Mouse (Mus musculus): ENCODE data around the gene U2af1l4. TPM values are rescaled to one million over a fixed set of nuclear protein-coding genes. Genes with fewer than 3 reads are reported as not detected.

U2af1l4 gene
- polyA plus RNA-seq, 1 experiment from 2014 or later, result 85.4 TPM

DNA sequence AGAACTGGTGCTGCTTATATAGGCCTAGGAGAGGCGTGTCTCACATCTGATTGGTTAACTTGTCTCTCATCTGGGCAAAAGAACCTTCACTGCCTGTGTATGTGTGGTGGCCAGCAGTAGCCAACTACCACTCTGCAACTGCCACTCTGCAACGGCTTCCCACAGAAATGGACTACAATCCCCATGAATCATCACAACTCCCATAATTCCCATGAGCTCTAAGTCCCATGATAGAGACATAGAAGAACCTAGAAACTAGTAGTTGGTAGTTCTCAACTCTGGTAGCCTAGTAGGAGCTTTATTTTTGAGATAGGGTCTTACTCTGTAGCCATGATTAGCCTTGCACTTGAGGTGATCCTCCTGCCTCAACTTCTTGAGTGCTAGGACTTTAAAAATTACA lies 13.2 kb upstream of the U2af1l4 start:
- WGBS, result 83% methylated on average over 2 of the region's 2 CpGs
- no peak for ATAC-seq (ENCODE audit: low read depth)

DNA sequence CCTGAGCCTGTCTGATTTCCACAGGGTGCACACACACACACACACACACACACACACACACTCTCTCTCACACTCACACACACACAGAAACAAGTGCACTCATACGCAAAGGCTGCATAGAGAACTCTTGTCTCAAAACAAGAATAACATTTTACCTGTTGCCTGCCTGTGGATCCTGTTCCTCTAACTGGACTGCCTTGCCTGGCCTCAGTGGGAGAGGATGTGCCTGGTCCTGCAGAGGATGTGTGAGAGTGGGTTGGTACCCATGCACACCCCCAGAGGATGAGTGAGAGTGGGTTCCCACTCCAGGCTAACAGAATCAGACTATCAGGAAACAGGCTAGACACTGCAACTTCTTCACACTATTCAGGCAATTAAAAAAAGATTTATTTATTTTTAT lies 12.5 kb upstream of the U2af1l4 start:
- Histone ChIP-seq H3K27ac (replicated peaks; ENCODE audit: low read depth, low read length) (no peak overlapping the region), H3K4me2 (ENCODE audit: low read depth, low read length) (no peak overlapping the region), H3K9me3 (ENCODE audit: control insufficient read depth, low read length) (no peaks in the 10 kb centered on the region), H3K36me3 (ENCODE audit: control insufficient read depth, insufficient read depth, low read length) (peaks cover 45% of the 10 kb centered on the region), H3K4me3 (ENCODE audit: low read depth, low read length) (no peak overlapping the region), H3K9ac (ENCODE audit: low read depth, low read length) (no peak overlapping the region), H3K27me3 (replicated peaks; ENCODE audit: control insufficient read depth, insufficient read depth, low read length) (no peaks in the 10 kb centered on the region), H3K4me1 (ENCODE audit: control insufficient read depth, insufficient read depth, low read length) (peaks cover 11% of the 10 kb centered on the region)
- 100% methylated on average over 1 of the region's 1 CpGs for WGBS
- DNase-seq (ENCODE audit: low spot score), result no peak
- no peak for ATAC-seq (ENCODE audit: low read depth)

More for the DNA sequence above, 13.2 kb upstream of the U2af1l4 start:
- Histone ChIP-seq H3K27ac (replicated peaks; ENCODE audit: low read depth, low read length) (no peak overlapping the region), H3K9ac (ENCODE audit: low read depth, low read length) (no peak overlapping the region), H3K9me3 (ENCODE audit: control insufficient read depth, low read length) (no peaks in the 10 kb centered on the region), H3K4me3 (ENCODE audit: low read depth, low read length) (no peak overlapping the region), H3K4me1 (ENCODE audit: control insufficient read depth, insufficient read depth, low read length) (peaks cover 11% of the 10 kb centered on the region), H3K4me2 (ENCODE audit: low read depth, low read length) (no peak overlapping the region), H3K27me3 (replicated peaks; ENCODE audit: control insufficient read depth, insufficient read depth, low read length) (no peaks in the 10 kb centered on the region), H3K36me3 (ENCODE audit: control insufficient read depth, insufficient read depth, low read length) (peaks cover 44% of the 10 kb centered on the region)
- no peak for DNase-seq (ENCODE audit: low spot score)

DNA sequence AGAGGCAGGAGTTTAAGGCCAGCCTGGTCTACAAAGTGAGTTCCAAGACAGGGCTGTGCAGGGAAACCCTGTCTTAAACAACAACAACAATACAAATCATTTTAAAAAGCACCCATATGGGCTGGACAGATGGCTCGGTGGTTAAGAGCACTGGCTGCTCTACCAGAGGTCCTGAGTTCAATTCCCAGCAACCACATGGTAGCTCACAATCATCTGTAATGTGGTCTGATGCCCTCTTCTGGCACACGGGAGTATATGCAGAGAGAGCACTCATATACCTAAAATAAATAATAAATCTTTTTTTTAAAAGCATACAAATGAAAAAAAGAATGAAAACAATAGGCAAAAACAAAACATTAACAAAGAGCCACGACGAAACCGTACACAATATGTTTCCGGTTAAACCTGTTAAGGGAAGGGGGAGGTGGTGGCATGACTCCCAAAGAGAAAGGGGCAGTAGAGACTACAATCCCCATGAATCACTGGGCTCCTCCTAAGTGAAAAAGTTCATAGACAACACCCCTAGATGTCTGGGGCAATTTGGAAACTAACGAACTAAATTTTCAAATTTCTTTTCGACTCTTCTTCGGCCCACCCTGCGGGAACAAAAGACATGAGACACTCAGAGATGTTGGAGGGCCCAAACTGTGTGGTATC lies 11.5 kb upstream of the U2af1l4 start:
- no peaks in the 10 kb centered on the region for H3K9me3 ChIP-seq (ENCODE audit: control insufficient read depth, low read length)
- WGBS, result 3% methylated on average over 10 of the region's 10 CpGs
- H3K9ac ChIP-seq (ENCODE audit: low read depth, low read length), result peak overlapping the region; percentile 76
- ATAC-seq (ENCODE audit: low read depth) (peak; percentile 74), DNase-seq (ENCODE audit: low spot score) (peak; percentile 91)
- H3K4me1 ChIP-seq (ENCODE audit: control insufficient read depth, insufficient read depth, low read length), result peaks cover 11% of the 10 kb centered on the region
- peak overlapping the region; percentile 95 for H3K4me2 ChIP-seq (ENCODE audit: low read depth, low read length)
- peak overlapping the region; percentile 98 for H3K27ac ChIP-seq (replicated peaks; ENCODE audit: low read depth, low read length)
- peak overlapping the region; percentile 65 for H3K4me3 ChIP-seq (ENCODE audit: low read depth, low read length)
- H3K36me3 ChIP-seq (ENCODE audit: control insufficient read depth, insufficient read depth, low read length), result peaks cover 46% of the 10 kb centered on the region
- no peaks in the 10 kb centered on the region for H3K27me3 ChIP-seq (replicated peaks; ENCODE audit: control insufficient read depth, insufficient read depth, low read length)

DNA sequence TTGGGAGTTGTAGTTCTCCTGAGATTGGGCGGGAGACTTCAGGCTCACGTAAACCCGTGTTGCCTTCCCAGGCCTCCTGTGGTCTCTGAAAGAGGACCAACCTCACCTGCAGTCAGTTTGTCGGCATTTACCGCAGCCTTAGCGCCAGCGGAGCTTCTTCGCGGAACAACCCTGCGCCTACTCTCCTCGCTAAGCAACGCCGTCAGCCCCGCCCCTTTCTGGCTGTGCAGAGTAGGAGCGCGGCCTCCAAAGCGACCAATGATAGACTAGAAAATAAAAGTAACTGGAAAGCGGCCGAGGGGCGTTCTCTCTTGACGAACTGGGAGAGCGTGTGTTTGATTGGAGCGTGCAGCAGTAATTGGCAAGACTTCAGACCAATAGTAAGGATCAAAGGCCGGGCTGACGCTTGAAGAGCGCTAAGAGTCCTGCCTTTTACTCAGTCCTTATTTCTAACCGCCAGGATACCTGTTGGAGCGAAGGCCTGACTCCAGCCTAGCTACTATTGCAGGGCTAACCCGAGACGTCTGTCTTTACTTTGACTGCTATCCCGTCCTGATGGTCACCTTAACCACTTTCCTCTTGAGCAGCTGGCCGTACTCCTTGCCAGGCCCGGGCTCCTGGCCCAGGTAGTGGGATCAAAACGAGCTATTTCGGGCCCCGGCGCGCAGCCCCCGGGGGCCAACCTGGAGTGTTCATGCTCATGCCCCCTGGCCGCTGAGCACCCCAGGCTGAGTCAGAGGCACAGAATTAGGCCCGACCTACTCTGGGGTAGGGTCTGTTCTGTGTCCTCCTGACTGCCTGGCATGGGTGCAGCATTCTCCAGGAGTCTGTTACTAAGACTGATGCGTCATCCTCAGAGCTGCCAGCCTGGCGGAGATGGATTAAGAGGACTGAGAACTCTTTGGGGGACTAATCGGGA lies 10.7 kb upstream of the U2af1l4 start, which contains the start of the genes Hspb6 and Proser3:
Gene Hspb6, plus strand, starts transcription at position 77 of the 919 bp plus-strand sequence.
Gene Proser3, minus strand, starts transcription at position 198 of the 919 bp plus-strand sequence.
- DNase-seq (ENCODE audit: low spot score) (peak; percentile 100), ATAC-seq (ENCODE audit: low read depth) (peak; percentile 97)
- Histone ChIP-seq H3K4me3 (ENCODE audit: low read depth, low read length) (peak within 1 kb of the TSS; percentile 65), H3K27ac (replicated peaks; ENCODE audit: low read depth, low read length) (peak within 1 kb of the TSS; percentile 98), H3K4me1 (ENCODE audit: control insufficient read depth, insufficient read depth, low read length) (peaks cover 11% of the 10 kb centered on the region), H3K27me3 (replicated peaks; ENCODE audit: control insufficient read depth, insufficient read depth, low read length) (no peaks in the 10 kb centered on the region), H3K9me3 (ENCODE audit: control insufficient read depth, low read length) (no peaks in the 10 kb centered on the region), H3K36me3 (ENCODE audit: control insufficient read depth, insufficient read depth, low read length) (peaks cover 49% of the 10 kb centered on the region), H3K4me2 (ENCODE audit: low read depth, low read length) (peak within 1 kb of the TSS; percentile 95), H3K9ac (ENCODE audit: low read depth, low read length) (peak within 1 kb of the TSS; percentile 76)
- under 1% methylated on average over 44 of the region's 44 CpGs for WGBS

DNA sequence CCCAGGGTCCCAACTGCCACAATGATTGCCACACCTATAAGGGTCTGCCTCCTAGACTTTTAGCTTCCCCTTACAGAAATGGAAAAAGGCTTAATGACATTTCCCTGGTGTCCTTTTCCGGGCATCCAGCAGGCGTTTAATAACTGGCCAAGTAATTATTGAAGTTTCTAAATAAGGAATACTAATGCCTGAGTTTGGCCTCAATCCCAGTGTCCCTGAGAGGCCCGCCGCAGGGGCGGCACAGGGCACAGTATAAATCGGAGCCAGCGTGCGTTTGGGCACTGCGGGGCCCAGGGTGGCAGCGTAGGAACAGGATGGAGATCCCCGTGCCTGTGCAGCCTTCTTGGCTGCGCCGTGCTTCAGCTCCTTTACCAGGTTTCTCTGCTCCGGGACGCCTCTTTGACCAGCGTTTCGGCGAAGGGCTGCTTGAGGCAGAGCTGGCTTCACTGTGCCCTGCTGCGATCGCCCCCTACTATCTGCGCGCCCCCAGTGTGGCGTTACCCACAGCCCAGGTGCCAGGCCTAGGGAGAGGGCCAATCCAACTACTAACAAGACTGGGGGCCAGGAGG lies 10.0 kb upstream of the U2af1l4 start:
- H3K4me1 ChIP-seq (ENCODE audit: control insufficient read depth, insufficient read depth, low read length), result peaks cover 12% of the 10 kb centered on the region
- H3K36me3 ChIP-seq (ENCODE audit: control insufficient read depth, insufficient read depth, low read length), result peaks cover 49% of the 10 kb centered on the region
- peak overlapping the region; percentile 98 for H3K27ac ChIP-seq (replicated peaks; ENCODE audit: low read depth, low read length)
- peak overlapping the region; percentile 65 for H3K4me3 ChIP-seq (ENCODE audit: low read depth, low read length)
- no peaks in the 10 kb centered on the region for H3K27me3 ChIP-seq (replicated peaks; ENCODE audit: control insufficient read depth, insufficient read depth, low read length)
- H3K9me3 ChIP-seq (ENCODE audit: control insufficient read depth, low read length), result no peaks in the 10 kb centered on the region
- DNase-seq (ENCODE audit: low spot score) (peak; percentile 54), ATAC-seq (ENCODE audit: low read depth) (no peak)
- H3K4me2 ChIP-seq (ENCODE audit: low read depth, low read length), result peak overlapping the region; percentile 95
- peak overlapping the region; percentile 76 for H3K9ac ChIP-seq (ENCODE audit: low read depth, low read length)
- WGBS, result 5% methylated on average over 23 of the region's 23 CpGs

DNA sequence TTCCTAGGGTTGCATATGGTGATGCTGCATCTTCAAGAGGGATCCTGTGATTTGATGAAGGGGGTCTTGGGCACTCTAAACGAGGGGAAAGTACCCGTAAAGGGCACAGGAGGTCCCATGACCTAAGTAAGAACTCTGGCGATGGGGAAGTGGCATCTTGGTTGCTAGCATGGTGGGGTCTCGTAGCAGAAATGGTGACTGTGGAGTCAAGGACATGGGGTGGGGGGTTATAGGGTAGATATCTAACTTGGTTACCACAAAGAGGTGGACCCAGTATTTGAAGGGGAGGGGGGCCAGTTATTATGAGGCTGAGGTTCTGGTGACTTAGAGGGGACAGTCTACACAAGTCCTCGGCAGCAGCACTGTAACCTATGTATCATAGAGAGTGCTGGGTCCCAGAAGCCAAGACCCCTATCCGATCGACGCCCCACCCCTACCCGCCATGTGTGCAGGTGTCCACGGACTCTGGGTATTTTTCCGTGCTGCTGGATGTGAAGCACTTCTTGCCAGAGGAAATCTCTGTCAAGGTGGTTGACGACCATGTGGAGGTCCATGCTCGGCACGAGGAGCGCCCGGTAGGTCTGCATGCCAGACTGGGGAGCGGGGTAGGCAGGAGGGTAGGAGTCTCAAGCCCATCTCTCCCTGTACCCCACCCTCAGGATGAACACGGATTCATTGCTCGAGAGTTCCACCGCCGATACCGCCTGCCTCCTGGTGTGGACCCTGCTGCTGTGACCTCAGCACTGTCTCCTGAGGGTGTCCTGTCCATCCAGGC lies 9.1 kb upstream of the U2af1l4 start:
- 87% methylated on average over 22 of the region's 22 CpGs for WGBS
- Histone ChIP-seq H3K4me2 (ENCODE audit: low read depth, low read length) (peak overlapping the region; percentile 95), H3K36me3 (ENCODE audit: control insufficient read depth, insufficient read depth, low read length) (peaks cover 41% of the 10 kb centered on the region), H3K9ac (ENCODE audit: low read depth, low read length) (peak overlapping the region; percentile 76), H3K9me3 (ENCODE audit: control insufficient read depth, low read length) (no peaks in the 10 kb centered on the region), H3K4me3 (ENCODE audit: low read depth, low read length) (peak overlapping the region; percentile 65), H3K27ac (replicated peaks; ENCODE audit: low read depth, low read length) (peak overlapping the region; percentile 98; the same call in 1 of the 2 replicates), H3K4me1 (ENCODE audit: control insufficient read depth, insufficient read depth, low read length) (peaks cover 21% of the 10 kb centered on the region), H3K27me3 (replicated peaks; ENCODE audit: control insufficient read depth, insufficient read depth, low read length) (no peaks in the 10 kb centered on the region)
- ATAC-seq (ENCODE audit: low read depth) (no peak), DNase-seq (ENCODE audit: low spot score) (no peak)

DNA sequence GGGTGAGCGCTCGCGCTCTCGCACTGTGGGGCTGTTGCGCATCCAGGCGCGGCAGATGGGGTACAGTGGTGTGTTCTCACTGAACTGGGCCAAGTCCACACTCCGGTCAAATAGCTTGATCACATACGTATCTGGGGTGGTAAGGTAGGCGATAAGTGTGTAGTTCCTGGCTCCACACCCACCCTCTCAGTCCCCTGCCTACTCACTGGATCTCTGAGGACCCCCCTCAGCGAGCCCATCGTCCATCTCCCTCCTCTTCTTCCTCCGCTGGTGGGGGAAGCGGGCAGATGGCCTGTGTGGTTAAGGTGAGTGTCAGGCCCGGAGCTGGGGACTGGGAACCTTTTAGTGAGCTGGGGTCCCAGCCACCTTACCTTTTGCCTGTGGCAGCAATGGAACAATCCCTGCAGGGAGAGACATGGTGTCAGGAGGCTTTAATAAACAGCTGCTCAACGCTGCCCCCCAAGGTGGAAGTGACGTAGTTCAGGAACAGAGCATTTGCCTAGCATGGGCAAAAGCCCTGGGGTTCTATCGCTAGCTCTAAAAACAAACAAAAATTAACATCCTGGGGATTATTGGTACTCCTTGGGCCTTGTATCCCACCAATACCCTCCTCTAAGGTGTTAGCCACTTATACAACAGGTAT lies 6.1 kb upstream of the U2af1l4 start:
- WGBS, result 94% methylated on average over 18 of the region's 18 CpGs
- Histone ChIP-seq H3K4me1 (ENCODE audit: control insufficient read depth, insufficient read depth, low read length) (peaks cover 24% of the 10 kb centered on the region), H3K4me2 (ENCODE audit: low read depth, low read length) (no peak overlapping the region), H3K27ac (replicated peaks; ENCODE audit: low read depth, low read length) (no peak overlapping the region), H3K9me3 (ENCODE audit: control insufficient read depth, low read length) (no peaks in the 10 kb centered on the region), H3K27me3 (replicated peaks; ENCODE audit: control insufficient read depth, insufficient read depth, low read length) (no peaks in the 10 kb centered on the region), H3K4me3 (ENCODE audit: low read depth, low read length) (no peak overlapping the region), H3K36me3 (ENCODE audit: control insufficient read depth, insufficient read depth, low read length) (peaks cover 37% of the 10 kb centered on the region), H3K9ac (ENCODE audit: low read depth, low read length) (no peak overlapping the region)
- no peak for ATAC-seq (ENCODE audit: low read depth)
- no peak for DNase-seq (ENCODE audit: low spot score)
